Mouse (Mus musculus): ENCODE measurements around the gene Narfl.

The Narfl gene

DNA sequence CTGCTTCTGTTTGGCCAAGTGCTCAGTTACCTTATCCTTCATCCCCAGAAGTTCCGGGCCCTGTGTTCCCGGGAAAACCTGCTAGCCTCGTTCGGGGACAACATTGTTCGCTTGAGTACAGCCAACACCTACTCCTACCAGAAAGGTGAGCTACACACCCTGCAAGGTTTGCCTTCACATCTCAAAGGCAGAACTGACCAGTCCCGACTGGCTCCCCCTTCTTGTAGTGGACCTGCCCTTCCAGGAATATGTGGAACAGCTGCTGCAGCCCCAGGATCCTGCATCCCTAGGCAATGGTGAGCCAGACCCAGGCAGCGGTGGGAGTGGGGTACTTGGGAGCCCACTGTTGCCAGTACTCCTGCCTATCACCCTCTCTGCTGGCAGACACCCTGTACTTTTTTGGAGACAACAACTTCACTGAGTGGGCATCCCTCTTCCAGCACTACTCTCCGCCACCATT is 56.0 kb downstream of the Narfl start:
- no peak for DNase-seq (ENCODE audit: low spot score)

DNA sequence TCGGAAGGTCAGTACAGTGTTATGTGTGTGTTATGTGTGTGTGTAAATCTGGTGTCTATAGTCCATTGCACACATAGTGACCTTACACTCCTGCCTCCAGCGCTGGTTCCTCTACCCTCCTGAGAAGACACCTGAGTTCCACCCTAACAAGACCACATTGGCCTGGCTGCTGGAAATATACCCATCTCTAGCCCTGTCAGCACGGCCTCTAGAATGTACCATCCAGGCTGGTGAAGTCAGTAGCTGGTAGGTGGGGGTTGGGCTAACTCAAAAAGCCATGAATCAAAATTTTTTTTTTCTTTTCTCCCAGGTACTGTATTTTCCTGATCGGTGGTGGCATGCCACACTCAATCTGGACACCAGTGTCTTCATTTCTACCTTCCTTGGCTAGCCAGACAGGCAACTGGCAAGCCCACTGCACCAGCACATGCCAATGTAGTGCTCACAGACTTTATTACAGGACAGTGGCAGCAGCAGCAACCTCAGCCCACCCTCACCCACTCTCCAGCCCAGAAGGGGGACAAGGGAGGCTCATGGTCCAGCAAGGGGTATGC is 56.7 kb downstream of the Narfl start:
- DNase-seq (ENCODE audit: low spot score), result no peak

DNA sequence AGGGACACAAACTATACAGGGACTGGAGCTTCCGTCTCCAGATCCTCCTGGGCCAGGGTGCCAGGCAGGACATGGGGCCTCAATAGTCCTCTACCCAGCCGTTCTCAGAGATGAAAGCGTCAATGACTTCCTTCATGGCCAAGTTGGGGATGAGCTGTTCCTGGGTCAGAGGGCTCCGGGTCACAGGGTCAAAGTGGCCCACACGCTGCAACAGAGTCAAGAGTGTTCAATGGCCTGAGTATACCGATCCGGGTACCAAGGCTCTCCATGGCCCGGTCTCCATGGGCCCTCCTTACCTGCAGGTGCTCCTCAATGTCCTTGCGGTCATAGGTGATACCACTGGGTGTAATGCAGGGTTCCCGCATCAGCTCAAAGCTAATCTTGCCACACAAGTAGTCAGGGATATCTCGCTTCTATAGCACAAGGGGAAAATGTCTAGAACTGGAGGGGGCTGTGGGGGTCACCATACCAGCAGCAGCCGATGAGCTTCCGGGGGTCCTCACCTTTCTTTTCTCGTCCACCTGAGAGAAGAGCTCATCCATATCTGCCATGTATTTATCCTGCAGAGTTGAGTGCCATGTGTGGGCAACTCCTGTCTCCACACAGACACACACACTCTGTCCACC is 57.3 kb downstream of the Narfl start:
- no peak for DNase-seq (ENCODE audit: low spot score)

DNA sequence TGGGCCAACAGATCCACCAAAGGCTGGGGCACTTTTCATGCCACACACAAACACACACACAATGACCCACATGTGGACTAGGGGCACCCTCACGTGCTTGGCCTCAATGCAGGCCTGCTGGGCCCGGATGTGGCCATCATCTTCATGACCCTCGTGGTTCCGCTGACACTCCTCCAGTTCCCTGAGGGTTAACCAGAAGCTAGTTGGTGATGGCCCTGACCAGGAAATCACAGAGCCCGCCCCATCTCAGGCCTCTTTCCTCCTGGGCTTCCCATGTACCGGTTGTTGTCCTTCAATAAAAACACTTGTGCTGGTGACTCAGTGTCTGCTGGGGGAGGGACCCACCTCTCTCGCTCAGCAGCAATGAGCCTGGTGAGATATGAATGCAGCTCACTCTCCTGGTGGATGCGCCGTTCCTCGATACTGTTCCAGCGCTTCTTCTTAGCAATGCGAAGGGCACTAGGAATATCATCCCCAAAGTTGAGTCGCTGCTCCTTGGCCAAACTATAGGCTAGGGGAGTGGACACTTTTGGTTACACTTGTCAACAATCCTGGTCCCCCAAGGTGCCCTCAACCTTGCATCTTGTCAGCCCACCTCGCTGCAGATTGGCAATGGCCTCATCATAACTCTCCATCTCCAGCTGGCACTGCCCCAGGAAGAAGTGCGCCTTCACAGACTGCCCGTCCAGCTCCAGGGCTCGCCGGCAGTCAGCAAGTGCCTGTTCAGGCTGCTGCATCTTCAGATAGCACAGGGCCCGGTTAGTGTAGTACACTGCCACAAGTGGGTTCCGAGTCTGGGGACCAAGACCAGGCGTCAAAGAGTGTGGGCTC is 58.1 kb downstream of the Narfl start:
- no peak for DNase-seq (ENCODE audit: low spot score)

DNA sequence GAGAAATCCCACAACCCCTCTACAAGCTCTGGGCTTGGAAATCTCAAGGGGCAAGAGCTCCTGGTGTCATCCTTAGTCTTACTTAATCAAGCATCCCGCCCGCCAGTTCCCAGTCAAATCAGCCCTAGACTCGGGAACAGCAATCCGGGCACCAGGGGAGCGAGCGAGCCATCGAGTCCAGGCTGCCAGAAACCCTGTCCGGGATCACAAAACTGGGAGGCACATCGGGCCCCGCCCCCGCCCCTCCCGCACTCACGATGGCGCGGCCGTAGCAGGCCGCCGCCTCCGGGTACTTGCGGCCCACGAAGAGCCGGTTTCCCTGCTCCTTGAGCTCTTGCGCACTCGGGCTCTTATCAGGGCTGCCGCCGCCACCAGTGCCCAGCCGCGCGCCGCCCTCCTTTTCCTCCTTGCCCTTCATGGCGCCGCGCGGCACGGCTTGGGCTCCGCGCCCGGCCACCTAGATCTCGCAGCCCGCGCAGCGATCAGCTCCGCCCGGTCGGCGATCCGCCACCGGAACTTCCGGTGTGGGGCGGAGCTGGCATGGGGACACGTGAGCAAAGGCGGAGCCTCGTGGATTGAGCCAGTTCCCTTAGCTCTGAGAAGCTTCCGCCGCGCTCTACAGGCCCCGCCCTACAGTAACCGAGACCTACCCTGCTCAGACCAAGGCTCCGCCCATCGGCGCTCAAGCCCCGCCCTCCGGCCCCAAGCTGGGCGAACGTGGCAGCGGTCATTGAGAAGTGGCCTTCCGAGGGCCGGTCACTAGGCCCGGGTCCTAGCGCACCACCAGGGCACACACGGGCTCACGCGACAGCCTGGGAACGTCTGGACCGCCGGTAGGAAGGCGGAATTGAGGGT is 59.1 kb downstream of the Narfl start:
- DNase-seq (ENCODE audit: low spot score), result peak; percentile 95

Measured in layer of hippocampus, adult 9-10 months (tissue).